Mouse (Mus musculus) liver, adult 2 months (tissue): ENCODE results near the gene Ccl17.

Experiments used
- CTCF ChIP-seq: fragments of 200-500 bp; IDR thresholded peaks from 2 replicates; pipeline ENCODE4 v1.5.1; 2011; ENCODE audit warnings: low read depth, low read length, control low read depth
- POLR2A ChIP-seq: fragments of 200-500 bp; IDR thresholded peaks from 2 replicates; pipeline ENCODE4 v1.6.1; 2011; ENCODE audit warnings: low read length, control low read depth; ENCODE audit not compliant: insufficient read depth; ENCODE audit errors: extremely low read depth

DNA sequence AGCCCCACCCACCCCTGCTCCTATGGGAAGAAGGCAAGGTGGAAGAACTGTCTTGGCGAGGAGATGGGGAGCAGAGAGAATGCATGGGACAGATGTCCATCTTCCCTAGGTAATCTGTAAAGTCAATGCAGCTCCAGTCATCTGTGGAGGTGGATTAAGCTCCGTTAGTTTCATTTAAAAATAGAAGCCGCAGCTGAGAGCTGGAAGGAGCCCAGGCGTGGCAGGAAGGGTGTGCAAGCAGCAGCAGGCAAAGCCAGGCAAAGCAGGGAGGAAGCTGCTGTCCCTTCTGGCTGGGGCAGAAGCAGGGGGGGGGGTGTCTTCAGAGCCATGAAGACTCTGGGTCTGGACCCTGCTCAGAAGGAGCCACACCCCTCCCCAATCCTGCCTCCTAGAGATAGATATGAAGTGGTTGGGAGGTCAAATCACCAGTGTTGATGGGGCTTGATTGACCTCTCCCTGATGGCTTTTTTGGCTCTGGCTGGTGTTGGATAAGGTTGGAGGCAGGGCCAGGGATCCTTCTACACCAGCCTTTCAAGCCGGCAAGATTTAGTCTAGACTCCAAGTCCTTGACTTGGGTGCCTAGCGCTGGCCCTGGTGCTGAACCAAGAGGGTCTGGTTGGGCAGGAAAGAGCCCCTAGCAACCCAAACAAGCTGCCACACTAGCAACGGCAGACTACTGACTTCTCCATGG, 9.8 kb upstream of the Ccl17 start:
- TF ChIP-seq POLR2A (no peak), CTCF (no peak)
